Mouse (Mus musculus) left cerebral cortex, adult 18-20 months (tissue): ENCODE results near the gene Prr36. TPM values are rescaled to one million over a fixed set of nuclear protein-coding genes. Genes with fewer than 3 reads are reported as not detected.

Source experiments
- DNase-seq, 2 experiments: peaks; one replicate each; pipeline ENCODE4 v3.0.0; 2021 to 2022; ENCODE audit warnings: low spot score in 2 of 2, mixed read lengths in 1 of 2
- total RNA-seq, 2 experiments: library from RNA; stranded (reverse); gene quantifications; 2 replicates each; pipeline ENCODE4 v1.2.3; 2021

Gene Prr36
- total RNA-seq, 2 experiments from 2014 or later = 32.7 to 41.9 TPM

- no peak for DNase-seq
Measured at GRCm38 (mm10) chr8:4205246-4206123, 11.8 kb downstream of the Prr36 start.

GRCm38 (mm10) chr8:4201321-4201720, 15.9 kb downstream of the Prr36 start:
- DNase-seq = no peak

- no peak for DNase-seq
Measured at GRCm38 (mm10) chr8:4193588-4193894, 23.7 kb downstream of the Prr36 start.

GRCm38 (mm10) chr8:4192807-4193587, 24.3 kb downstream of the Prr36 start:
- DNase-seq = peak; percentile 91 to 92

DNA sequence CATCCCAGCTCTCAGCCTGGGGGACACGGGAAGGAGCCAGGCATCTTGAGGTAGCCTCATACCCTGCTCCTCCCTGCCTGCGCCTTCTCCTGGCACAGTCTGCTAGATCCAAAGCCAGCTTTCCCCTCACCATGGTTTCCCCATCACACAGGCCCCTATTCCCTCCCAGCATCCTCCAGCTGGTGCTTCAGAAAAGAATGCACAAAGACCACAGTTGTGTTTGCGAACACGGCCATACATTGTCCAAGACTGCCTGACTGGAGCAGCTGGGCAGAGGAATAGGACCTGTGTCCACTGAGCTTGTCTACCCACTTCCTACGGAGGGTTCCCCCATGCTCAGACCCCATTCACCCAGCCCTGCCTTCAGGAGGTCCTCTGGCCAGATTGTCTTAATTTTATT, 25.0 kb downstream of the Prr36 start:
- no peak for DNase-seq

DNA sequence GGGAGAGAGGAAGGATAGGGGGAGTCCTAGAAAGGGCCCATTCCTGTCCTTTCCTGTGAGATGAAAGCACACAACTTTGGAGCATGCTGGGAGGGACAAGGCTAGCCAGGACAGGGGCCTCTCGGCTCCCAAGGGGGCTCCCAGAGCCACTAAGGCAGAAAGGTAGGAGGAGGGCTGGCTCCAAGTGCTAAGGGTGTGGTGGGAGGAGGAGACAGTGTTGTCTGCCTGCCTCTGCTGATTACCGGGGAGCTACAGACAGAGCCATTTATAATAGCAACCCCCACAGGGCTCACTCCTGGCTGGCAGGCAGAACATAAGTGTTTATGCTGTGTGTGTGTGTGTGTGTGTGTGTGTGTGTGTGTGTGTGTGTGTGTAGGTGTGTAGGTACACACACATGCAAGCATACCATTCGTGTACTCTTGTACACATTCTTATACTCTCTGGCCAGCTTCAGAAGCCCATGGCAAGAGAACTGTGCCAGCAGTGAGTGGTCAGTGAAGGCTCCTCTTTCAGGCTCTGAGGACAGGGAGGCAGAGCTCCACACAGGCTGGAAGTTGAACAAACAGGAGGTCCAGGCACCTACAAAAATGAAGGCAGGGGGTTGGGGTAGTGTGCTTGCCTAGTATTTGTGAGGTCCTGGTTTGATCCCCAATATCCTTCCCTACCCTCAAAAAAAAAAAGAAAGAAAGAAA, 28.1 kb downstream of the Prr36 start:
- DNase-seq = no peak

GRCm38 (mm10) chr8:4188605-4189004, 28.7 kb downstream of the Prr36 start:
- DNase-seq = no peak

DNA sequence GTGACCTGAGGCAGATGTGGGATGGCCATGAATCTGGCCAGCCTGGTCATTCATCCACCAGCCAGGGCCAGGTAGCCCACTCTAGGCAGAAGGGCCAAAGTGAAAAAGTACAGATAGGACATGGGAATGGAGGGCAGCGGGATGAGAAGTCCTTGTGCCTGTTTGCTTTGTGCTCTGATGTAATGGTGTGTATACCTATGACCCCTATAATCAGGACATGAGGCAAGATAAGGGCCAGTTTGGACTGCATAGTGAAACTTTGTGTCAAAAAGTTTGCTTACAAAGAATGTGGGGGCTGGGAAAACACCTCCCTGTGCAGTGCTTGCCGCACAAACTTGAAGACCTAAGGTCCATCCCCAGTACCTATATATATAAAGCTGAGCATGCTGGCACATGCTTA, 31.1 kb downstream of the Prr36 start:
- DNase-seq = no peak

- no peak for DNase-seq
Measured at GRCm38 (mm10) chr8:4183409-4183808, 33.9 kb downstream of the Prr36 start.

DNA sequence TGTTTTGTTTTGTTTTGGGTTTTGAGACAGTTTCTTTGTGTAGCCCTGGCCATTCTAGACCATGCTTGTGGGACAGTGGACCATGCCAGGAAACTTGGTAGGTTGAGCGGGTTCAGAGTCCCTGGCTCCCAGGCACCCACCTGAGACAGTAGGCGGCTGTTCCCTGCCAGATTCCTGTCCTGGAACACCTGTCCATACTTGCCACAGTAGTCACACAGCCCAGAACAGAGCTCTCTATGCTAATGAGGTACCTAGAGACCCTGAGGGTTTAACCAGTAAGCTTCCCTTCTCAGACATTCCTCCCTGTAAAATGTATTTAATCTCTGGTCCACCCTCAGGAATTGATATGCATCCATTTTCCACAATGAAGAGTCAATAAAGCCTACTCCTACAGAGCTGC, 43.2 kb downstream of the Prr36 start:
- no peak for DNase-seq

DNA sequence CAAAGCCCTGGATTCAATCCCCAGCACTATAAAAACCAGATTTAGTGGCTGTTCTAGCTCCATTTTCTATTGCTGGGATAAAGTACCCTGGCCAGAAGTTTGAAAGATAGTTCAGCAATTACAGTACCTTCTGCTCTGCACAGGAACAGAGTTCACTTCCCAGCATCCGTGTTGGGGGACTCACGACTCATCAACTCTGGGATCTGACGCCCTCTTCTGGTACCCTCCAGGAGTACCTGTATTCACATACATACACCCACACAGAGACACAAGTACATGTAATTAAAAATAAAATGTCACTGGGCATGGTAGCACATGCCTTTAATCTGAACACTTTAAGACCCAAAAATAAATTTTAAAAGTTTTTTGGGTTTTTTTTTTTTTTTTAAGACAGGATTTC, 44.8 kb downstream of the Prr36 start:
- DNase-seq = no peak

DNA sequence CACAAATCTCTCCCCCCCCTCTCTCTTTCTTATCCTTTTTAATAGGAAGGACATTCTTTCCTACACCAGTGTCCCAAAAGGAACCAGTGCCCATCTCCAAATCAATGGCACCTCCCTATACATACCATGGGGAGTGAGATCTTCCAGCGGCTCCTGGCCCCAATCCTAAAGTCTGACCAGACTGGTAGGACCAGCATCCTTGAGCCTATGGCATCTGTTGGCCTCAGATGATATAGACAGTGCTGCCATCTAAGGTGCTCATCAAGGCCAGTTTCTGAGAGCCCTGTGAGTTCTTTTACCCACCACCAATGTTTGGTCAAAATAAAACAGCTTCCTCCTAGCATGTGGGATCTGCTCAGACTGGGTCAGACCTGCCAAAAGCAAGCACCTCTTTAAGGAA, 49.3 kb downstream of the Prr36 start:
- no peak for DNase-seq

- DNase-seq = peak in 1 of 2 experiments; percentile 18
Measured at GRCm38 (mm10) chr8:4166881-4167525, 50.3 kb downstream of the Prr36 start.

GRCm38 (mm10) chr8:4165852-4166751, 51.2 kb downstream of the Prr36 start, which contains the start of gene Evi5l:
Evi5l (plus strand) TSS chr8:4166567.
- DNase-seq = peak; percentile 98 to 99

- DNase-seq = no peak
Measured at GRCm38 (mm10) chr8:4165176-4165851, 51.9 kb downstream of the Prr36 start.

- DNase-seq = no peak
Measured at GRCm38 (mm10) chr8:4162786-4163185, 54.5 kb downstream of the Prr36 start.
